Mouse (Mus musculus) erythroblast, adult 5-6 weeks (primary cell): ENCODE data around the gene Gm732. TPM values are rescaled to one million over a fixed set of nuclear protein-coding genes. Genes with fewer than 3 reads are reported as not detected.

Experiments used
- ATAC-seq: replicated peaks from 2 replicates; pipeline ENCODE4 v1.8.0; 2016; ENCODE audit warnings: moderate number of reproducible peaks, mild to moderate bottlenecking, moderate TSS enrichment, inconsistent platforms; ENCODE audit not compliant: poor library complexity, low FRiP score, severe bottlenecking
- total RNA-seq, 2 experiments: library from RNA; stranded (forward) in 1 of 2; stranded (reverse) in 1 of 2; fragments of 150-400 nt in 1 of 2; fragments of 200-764, 138-1000 nt in 1 of 2; gene quantifications; 2 replicates each; pipeline versions ENCODE4 v1.2.3 to v1.2.4; 2015 to 2017; ENCODE audit warnings: low replicate concordance in 2 of 2

Gm732 gene
- total RNA-seq (2015; ENCODE audit: low replicate concordance) (not detected in 2 replicates), total RNA-seq (2017; ENCODE audit: low replicate concordance) (1.1 TPM in 1 of 2 replicates, not detected in the other)

DNA sequence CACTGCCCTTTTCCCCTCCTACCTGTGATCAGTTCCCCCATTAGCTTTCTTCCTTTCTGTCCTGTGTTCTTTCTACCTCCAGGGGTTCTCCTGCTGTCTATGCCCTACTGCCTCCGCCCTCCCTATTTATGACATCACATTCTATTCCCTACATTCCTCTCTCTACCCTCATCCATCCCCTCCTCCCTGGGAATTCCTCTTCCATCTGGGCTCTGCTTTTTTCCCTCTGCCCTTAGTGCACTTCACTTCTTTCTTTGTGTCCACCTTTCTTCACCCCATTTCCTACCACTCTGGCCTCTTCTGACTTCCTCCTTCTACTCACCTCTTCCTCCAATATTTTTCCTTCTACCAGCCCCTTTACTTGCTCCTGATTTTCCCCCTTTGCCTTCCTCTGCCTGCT lies at the start of gene Gm732:
Gene Gm732 (minus strand): TSS at position 101 of the 400 bp plus-strand sequence.
- no peak for ATAC-seq

Other genes starting within 250 kb of the Gm732 start
- not detected in 2 replicates for gene Tent5d, start 155.9 kb downstream of the Gm732 start, total RNA-seq (2015; ENCODE audit: low replicate concordance)
- gene Tent5d, start 155.9 kb downstream of the Gm732 start, total RNA-seq (2017; ENCODE audit: low replicate concordance), result not detected in 2 replicates
- 7.5 and 8.4 TPM in 2 replicates for gene 2610002M06Rik, start 132.1 kb downstream of the Gm732 start, total RNA-seq (2015; ENCODE audit: low replicate concordance)
- gene 2610002M06Rik, start 132.1 kb downstream of the Gm732 start, total RNA-seq (2017; ENCODE audit: low replicate concordance), result 5.0 and 6.0 TPM in 2 replicates